Mouse (Mus musculus): Measurements from ENCODE around the gene Cldn8. TPM values are rescaled to one million over a fixed set of nuclear protein-coding genes. Genes with fewer than 3 reads are reported as not detected.

The Cldn8 gene
- 0.44 TPM in 1 of 2 replicates, not detected in the other for polyA plus RNA-seq (2015; fragmentation: Nextera tagmentation; extraction: Ambion mirVana)

- Histone ChIP-seq H3K4me3 (no peak within 1 kb of the TSS), H3K36me3 (no peaks in the 10 kb centered on the region), H3K9me3 (no peaks in the 10 kb centered on the region), H3K4me2 (no peak within 1 kb of the TSS), H3K4me1 (replicated peaks) (no peaks in the 10 kb centered on the region), H3K27me3 (no peaks in the 10 kb centered on the region), H3K27ac (replicated peaks) (no peak within 1 kb of the TSS), H3K9ac (no peak within 1 kb of the TSS)
- 79% methylated on average over 6 of the region's 6 CpGs for WGBS
- no peak for ATAC-seq (ENCODE audit: low read depth)
Observed at GRCm38 (mm10) chr16:88563045-88563913, at the start of gene Cldn8. Gene Cldn8, minus strand, starts transcription at chr16:88563183.

GRCm38 (mm10) chr16:88612712-88613111, 49.7 kb upstream of the Cldn8 start:
- WGBS = 82% methylated on average over 4 of the region's 4 CpGs
- Histone ChIP-seq H3K27ac (replicated peaks) (no peak overlapping the region), H3K4me1 (replicated peaks) (no peaks in the 10 kb centered on the region), H3K9me3 (no peaks in the 10 kb centered on the region), H3K4me3 (no peak overlapping the region), H3K36me3 (no peaks in the 10 kb centered on the region), H3K4me2 (no peak overlapping the region), H3K27me3 (no peaks in the 10 kb centered on the region), H3K9ac (no peak overlapping the region)
- no peak for ATAC-seq (ENCODE audit: low read depth)

- no peak within 1 kb of the TSS for H3K4me2 ChIP-seq
- H3K9me3 ChIP-seq = no peaks in the 10 kb centered on the region
- H3K4me3 ChIP-seq = no peak within 1 kb of the TSS
- 91% methylated on average over 8 of the region's 8 CpGs for WGBS
- no peaks in the 10 kb centered on the region for H3K27me3 ChIP-seq
- no peaks in the 10 kb centered on the region for H3K4me1 ChIP-seq (replicated peaks)
- H3K36me3 ChIP-seq = no peaks in the 10 kb centered on the region
- H3K27ac ChIP-seq (replicated peaks) = no peak within 1 kb of the TSS
- H3K9ac ChIP-seq = no peak within 1 kb of the TSS
- no peak for ATAC-seq (ENCODE audit: low read depth)
Observed at GRCm38 (mm10) chr16:88611922-88612321, 48.9 kb upstream of the Cldn8 start, which contains the start of gene Krtap24-1. Gene Krtap24-1, minus strand, starts transcription at chr16:88612279.

GRCm38 (mm10) chr16:88604570-88604969, 41.6 kb upstream of the Cldn8 start:
- Histone ChIP-seq H3K36me3 (no peaks in the 10 kb centered on the region), H3K27ac (replicated peaks) (no peak overlapping the region), H3K27me3 (no peaks in the 10 kb centered on the region), H3K9ac (no peak overlapping the region), H3K4me2 (no peak overlapping the region), H3K4me1 (replicated peaks) (peaks cover 12% of the 10 kb centered on the region), H3K4me3 (no peak overlapping the region), H3K9me3 (no peaks in the 10 kb centered on the region)
- ATAC-seq (ENCODE audit: low read depth) = no peak
- 85% methylated on average over 6 of the region's 6 CpGs for WGBS

GRCm38 (mm10) chr16:88602464-88602863, 39.5 kb upstream of the Cldn8 start:
- Histone ChIP-seq H3K36me3 (no peaks in the 10 kb centered on the region), H3K27ac (replicated peaks) (no peak overlapping the region), H3K4me1 (replicated peaks) (peaks cover 13% of the 10 kb centered on the region), H3K27me3 (no peaks in the 10 kb centered on the region), H3K9me3 (no peaks in the 10 kb centered on the region), H3K9ac (no peak overlapping the region), H3K4me3 (no peak overlapping the region), H3K4me2 (no peak overlapping the region)
- 68% methylated on average over 1 of the region's 1 CpGs for WGBS
- no peak for ATAC-seq (ENCODE audit: low read depth)

- 51% methylated on average over 8 of the region's 8 CpGs for WGBS
- ATAC-seq (ENCODE audit: low read depth) = no peak
- H3K4me2 ChIP-seq = peak overlapping the region; percentile 40
Observed at GRCm38 (mm10) chr16:88600303-88600702, 37.3 kb upstream of the Cldn8 start.

GRCm38 (mm10) chr16:88599504-88600237, 36.7 kb upstream of the Cldn8 start:
- H3K27me3 ChIP-seq = no peaks in the 10 kb centered on the region
- peak overlapping the region; percentile 40 for H3K4me2 ChIP-seq
- peak; percentile 79 for ATAC-seq (ENCODE audit: low read depth)
- no peaks in the 10 kb centered on the region for H3K9me3 ChIP-seq
- 16% methylated on average over 16 of the region's 16 CpGs for WGBS
- H3K36me3 ChIP-seq = no peaks in the 10 kb centered on the region
- no peak overlapping the region for H3K4me3 ChIP-seq
- H3K9ac ChIP-seq = no peak overlapping the region; the same call in 1 of the 2 replicates
- peaks cover 13% of the 10 kb centered on the region for H3K4me1 ChIP-seq (replicated peaks)
- 0 out of 2 replicates have a peak overlapping the region, but pooled peaks have one; percentile 33 for H3K27ac ChIP-seq (replicated peaks)

More at GRCm38 (mm10) chr16:88600303-88600702, 37.3 kb upstream of the Cldn8 start:
- H3K27me3 ChIP-seq = no peaks in the 10 kb centered on the region
- peaks cover 13% of the 10 kb centered on the region for H3K4me1 ChIP-seq (replicated peaks)
- no peak overlapping the region for H3K27ac ChIP-seq (replicated peaks)
- no peak overlapping the region for H3K4me3 ChIP-seq
- H3K9me3 ChIP-seq = no peaks in the 10 kb centered on the region
- no peaks in the 10 kb centered on the region for H3K36me3 ChIP-seq
- no peak overlapping the region for H3K9ac ChIP-seq

- ATAC-seq (ENCODE audit: low read depth) = no peak
- Histone ChIP-seq H3K9me3 (no peaks in the 10 kb centered on the region), H3K27me3 (no peaks in the 10 kb centered on the region), H3K4me1 (replicated peaks) (no peaks in the 10 kb centered on the region), H3K4me3 (no peak overlapping the region), H3K27ac (replicated peaks) (no peak overlapping the region), H3K36me3 (no peaks in the 10 kb centered on the region), H3K4me2 (no peak overlapping the region), H3K9ac (no peak overlapping the region)
Observed at GRCm38 (mm10) chr16:88592758-88593157, 29.8 kb upstream of the Cldn8 start.

- no peak overlapping the region for H3K9ac ChIP-seq
- ATAC-seq (ENCODE audit: low read depth) = no peak
Observed at GRCm38 (mm10) chr16:88583338-88583737, 20.4 kb upstream of the Cldn8 start.

GRCm38 (mm10) chr16:88575885-88576679, 13.1 kb upstream of the Cldn8 start:
- ATAC-seq (ENCODE audit: low read depth) = no peak
- Histone ChIP-seq H3K4me2 (no peak overlapping the region), H3K4me1 (replicated peaks) (no peaks in the 10 kb centered on the region), H3K36me3 (no peaks in the 10 kb centered on the region), H3K9me3 (no peaks in the 10 kb centered on the region), H3K4me3 (no peak overlapping the region), H3K9ac (no peak overlapping the region), H3K27ac (replicated peaks) (no peak overlapping the region), H3K27me3 (no peaks in the 10 kb centered on the region)
- WGBS = 83% methylated on average over 4 of the region's 4 CpGs

More at GRCm38 (mm10) chr16:88583338-88583737, 20.4 kb upstream of the Cldn8 start:
- WGBS = 88% methylated on average over 9 of the region's 9 CpGs
- Histone ChIP-seq H3K27me3 (no peaks in the 10 kb centered on the region), H3K36me3 (no peaks in the 10 kb centered on the region), H3K4me1 (replicated peaks) (no peaks in the 10 kb centered on the region), H3K4me2 (no peak overlapping the region), H3K27ac (replicated peaks) (no peak overlapping the region), H3K9me3 (no peaks in the 10 kb centered on the region), H3K4me3 (no peak overlapping the region)

- 86% methylated on average over 5 of the region's 5 CpGs for WGBS
- Histone ChIP-seq H3K4me3 (no peak overlapping the region), H3K4me1 (replicated peaks) (no peaks in the 10 kb centered on the region), H3K9ac (no peak overlapping the region), H3K4me2 (no peak overlapping the region), H3K27ac (replicated peaks) (no peak overlapping the region), H3K36me3 (no peaks in the 10 kb centered on the region), H3K27me3 (no peaks in the 10 kb centered on the region), H3K9me3 (no peaks in the 10 kb centered on the region)
- no peak for ATAC-seq (ENCODE audit: low read depth)
Observed at GRCm38 (mm10) chr16:88572904-88573404, 10.0 kb upstream of the Cldn8 start.

Measured in neural tube, embryonic 13.5 days (tissue).